In the genomic region with DNA sequence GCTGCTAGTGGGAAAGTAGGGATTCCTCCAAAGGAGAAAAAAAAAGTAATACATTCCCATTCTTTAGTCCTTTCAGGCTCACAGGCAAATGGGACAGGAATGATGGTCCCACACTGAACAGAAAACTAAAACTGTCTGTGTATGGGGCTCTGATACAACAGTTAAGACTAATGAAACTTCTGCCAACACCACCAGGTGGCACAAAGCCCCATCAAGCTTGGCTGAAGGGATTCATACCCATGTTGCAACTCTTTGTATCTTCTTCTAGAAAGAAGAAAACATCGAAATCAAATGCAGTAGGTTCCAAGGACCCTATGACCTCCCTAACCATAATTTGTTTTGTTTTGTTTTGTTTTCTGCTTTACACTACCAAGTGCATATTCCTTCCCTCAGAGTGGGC, we compare ENCODE assay signal across 17 mouse cellular contexts. TPM values are rescaled to one million over a fixed set of nuclear protein-coding genes. Genes with fewer than 3 reads are reported as not detected.
DNase-seq lines count a peak whose midpoint lies in the region; ATAC-seq and TF ChIP-seq lines count a peak whose summit lies in the region.
"Had no signal": no experiment of that assay in that cellular context is flagged by ENCODE, and none has a peak within 500 bp of the region (broad histone marks: within the 10 kb centered on the region; RNA-seq: fewer than 3 reads in every experiment).

No protein-coding gene starts in this region.

- no peak overlapping the region for H3K4me2 ChIP-seq in intestine, postnatal 0 days (replicated peaks; ENCODE audit: low read depth)
- no peak overlapping the region for H3K4me2 ChIP-seq in intestine, embryonic 16.5 days (ENCODE audit: low read depth, low read length)
- no peak overlapping the region for H3K4me2 ChIP-seq in lung, postnatal 0 days (replicated peaks; ENCODE audit: low read depth, low read length)
- no peak overlapping the region for H3K4me2 ChIP-seq in midbrain, embryonic 16.5 days (ENCODE audit: low read length)
- H3K4me2 ChIP-seq: forebrain, embryonic 15.5 days; heart, embryonic 11.5 days; midbrain, embryonic 15.5 days; stomach, embryonic 15.5 days had no signal

- H3K4me3 ChIP-seq in intestine, postnatal 0 days (ENCODE audit: low read depth, low read length): no peak overlapping the region
- no peak overlapping the region for H3K4me3 ChIP-seq in intestine, embryonic 16.5 days (ENCODE audit: low read length)
- no peak overlapping the region for H3K4me3 ChIP-seq in lung, postnatal 0 days (ENCODE audit: low read depth, low read length)
- H3K4me3 ChIP-seq in midbrain, embryonic 16.5 days (ENCODE audit: low read depth, low read length): no peak overlapping the region
- H3K4me3 ChIP-seq: forebrain, embryonic 15.5 days; hindbrain, embryonic 10.5 days; midbrain, embryonic 15.5 days; stomach, embryonic 15.5 days had no signal

- TF ChIP-seq CTCF in intestine, postnatal 0 days (IDR thresholded peaks at IDR 0.05; ENCODE audit: low read depth): peak; percentile 62
- TF ChIP-seq CTCF in lung, postnatal 0 days (IDR thresholded peaks at IDR 0.05): peak; percentile 52

- H3K27me3 ChIP-seq in intestine, postnatal 0 days (replicated peaks; ENCODE audit: control insufficient read depth, insufficient read depth, low read length): no peaks in the 10 kb centered on the region
- no peaks in the 10 kb centered on the region for H3K27me3 ChIP-seq in intestine, embryonic 16.5 days (replicated peaks; ENCODE audit: control insufficient read depth, insufficient read depth, low read length)
- no peaks in the 10 kb centered on the region for H3K27me3 ChIP-seq in lung, postnatal 0 days (replicated peaks; ENCODE audit: insufficient read depth, low read length)
- no peaks in the 10 kb centered on the region for H3K27me3 ChIP-seq in midbrain, embryonic 16.5 days (ENCODE audit: control insufficient read depth, insufficient read depth, low read depth, low read length)
- H3K27me3 ChIP-seq: forebrain, embryonic 15.5 days; midbrain, embryonic 15.5 days; stomach, embryonic 15.5 days had no signal

- H3K4me1 ChIP-seq in intestine, postnatal 0 days (replicated peaks; ENCODE audit: control insufficient read depth, insufficient read depth, low read length): no peaks in the 10 kb centered on the region
- H3K4me1 ChIP-seq in intestine, embryonic 16.5 days (ENCODE audit: control insufficient read depth, insufficient read depth, low read length): no peaks in the 10 kb centered on the region
- H3K4me1 ChIP-seq in lung, postnatal 0 days (ENCODE audit: insufficient read depth, low read depth, low read length): no peaks in the 10 kb centered on the region
- H3K4me1 ChIP-seq in midbrain, embryonic 16.5 days (ENCODE audit: control insufficient read depth, insufficient read depth, low read length): no peaks in the 10 kb centered on the region
- H3K4me1 ChIP-seq: forebrain, embryonic 15.5 days; hindbrain, embryonic 10.5 days; midbrain, embryonic 15.5 days; stomach, embryonic 15.5 days had no signal

- no peak overlapping the region for H3K27ac ChIP-seq in intestine, postnatal 0 days (ENCODE audit: low read depth, low read length)
- H3K27ac ChIP-seq in intestine, embryonic 16.5 days (ENCODE audit: low read length): no peak overlapping the region
- no peak overlapping the region for H3K27ac ChIP-seq in lung, postnatal 0 days (ENCODE audit: low read length)
- no peak overlapping the region for H3K27ac ChIP-seq in midbrain, embryonic 16.5 days (ENCODE audit: low read length)
- H3K27ac ChIP-seq: forebrain, embryonic 15.5 days; hindbrain, embryonic 10.5 days; midbrain, embryonic 15.5 days; stomach, embryonic 15.5 days had no signal

- 96% methylated on average over 1 of the region's 1 CpGs for WGBS in intestine, postnatal 0 days
- WGBS in intestine, embryonic 16.5 days: 93% methylated on average over 1 of the region's 1 CpGs
- WGBS in lung, postnatal 0 days: 77% methylated on average over 1 of the region's 1 CpGs
- 94% methylated on average over 1 of the region's 1 CpGs for WGBS in midbrain, embryonic 16.5 days

- no peaks in the 10 kb centered on the region for H3K9me3 ChIP-seq in intestine, postnatal 0 days (ENCODE audit: control insufficient read depth)
- no peaks in the 10 kb centered on the region for H3K9me3 ChIP-seq in intestine, embryonic 16.5 days (ENCODE audit: control insufficient read depth, low read length)
- H3K9me3 ChIP-seq in lung, postnatal 0 days (ENCODE audit: low read length): no peaks in the 10 kb centered on the region
- H3K9me3 ChIP-seq in midbrain, embryonic 16.5 days (replicated peaks; ENCODE audit: control insufficient read depth, low read length, poor library complexity, severe bottlenecking): 0 out of 2 replicates have a peak, but pooled peaks cover 3% of the 10 kb centered on the region
- H3K9me3 ChIP-seq: forebrain, embryonic 15.5 days; midbrain, embryonic 15.5 days; stomach, embryonic 15.5 days had no signal

- ATAC-seq in intestine, postnatal 0 days: no peak
- ATAC-seq in intestine, embryonic 16.5 days: no peak
- ATAC-seq in common myeloid progenitor, adult 5-6 weeks (replicated peaks; ENCODE audit: low read depth, poor library complexity, severe bottlenecking): 0 out of 2 replicates have a peak, but pooled peaks have one; percentile 45
- no peak for ATAC-seq in lung, postnatal 0 days
- no peak for ATAC-seq in midbrain, embryonic 16.5 days
- ATAC-seq: forebrain, embryonic 15.5 days; midbrain, embryonic 15.5 days had no signal

- peak; percentile 64 for DNase-seq in 416B (ENCODE audit: low read depth)
- DNase-seq in lung, postnatal 0 days (ENCODE audit: low spot score): peak; percentile 42
- no peak for DNase-seq in ovary, postnatal 10 days (ENCODE audit: low spot score)
- DNase-seq in spleen, postnatal 4 days (ENCODE audit: low spot score in 2 of 2): no peak
- DNase-seq: cerebellum, adult 2 months; gastrocnemius, postnatal 14 days; right cerebral cortex, postnatal 4 days; thymus, postnatal 25 days had no signal

- no peaks in the 10 kb centered on the region for H3K36me3 ChIP-seq in intestine, postnatal 0 days (ENCODE audit: control insufficient read depth, insufficient read depth)
- H3K36me3 ChIP-seq in intestine, embryonic 16.5 days (ENCODE audit: control insufficient read depth, insufficient read depth, low read length): no peaks in the 10 kb centered on the region
- H3K36me3 ChIP-seq in lung, postnatal 0 days (ENCODE audit: insufficient read depth, low read length): no peaks in the 10 kb centered on the region
- no peaks in the 10 kb centered on the region for H3K36me3 ChIP-seq in midbrain, embryonic 16.5 days (ENCODE audit: control insufficient read depth, insufficient read depth, low read length)
- H3K36me3 ChIP-seq: forebrain, embryonic 15.5 days; hindbrain, embryonic 10.5 days; midbrain, embryonic 15.5 days; stomach, embryonic 15.5 days had no signal

- no peak overlapping the region for H3K9ac ChIP-seq in intestine, postnatal 0 days (ENCODE audit: low read depth, low read length)
- H3K9ac ChIP-seq in intestine, embryonic 16.5 days (ENCODE audit: low read depth, low read length): no peak overlapping the region
- no peak overlapping the region for H3K9ac ChIP-seq in lung, postnatal 0 days (replicated peaks; ENCODE audit: low read depth)
- no peak overlapping the region for H3K9ac ChIP-seq in midbrain, embryonic 16.5 days (ENCODE audit: low read depth, low read length)
- H3K9ac ChIP-seq: forebrain, embryonic 15.5 days; midbrain, embryonic 15.5 days; stomach, embryonic 15.5 days had no signal

- TF ChIP-seq EP300 in lung, postnatal 0 days (IDR thresholded peaks at IDR 0.05): no peak

RNA-seq across cellular contexts. Expression of a gene that starts 57.1 kb away (rescaled TPM):
- 0.03 TPM in 1 of 2 replicates, not detected in the other for polyA plus RNA-seq in intestine, postnatal 0 days (2015; fragmentation: Nextera tagmentation; extraction: Ambion mirVana)
- polyA plus RNA-seq in intestine, embryonic 16.5 days (2015; fragmentation: Nextera tagmentation; extraction: Ambion mirVana): 0.10 and 0.17 TPM in 2 replicates
- total RNA-seq in common myeloid progenitor, adult 5-6 weeks (2017): not detected in 2 replicates
- polyA plus RNA-seq in lung, postnatal 0 days (2015; fragmentation: Nextera tagmentation; extraction: Ambion mirVana): 0.32 and 0.36 TPM in 2 replicates
- polyA plus RNA-seq in midbrain, embryonic 16.5 days (2015; fragmentation: Nextera tagmentation; extraction: Ambion mirVana): 0.14 and 0.20 TPM in 2 replicates

Comparison
In these comparisons a context has a peak if more than half of its experiments do, and no peak if none do; other contexts are left out.
1. DNase-seq: peak in 416B (single experiment) and lung, postnatal 0 days (single experiment); none in ovary, postnatal 10 days (single experiment) and spleen, postnatal 4 days (0 of 2).